Mouse (Mus musculus) gastrocnemius, postnatal 36 days (tissue): Measurements from ENCODE around the gene D8Ertd738e. TPM values are rescaled to one million over a fixed set of nuclear protein-coding genes. Genes with fewer than 3 reads are reported as not detected.

Experiments
- DNase-seq, 2 experiments: peaks; one replicate each; pipeline ENCODE4 v3.0.0; 2022
- intact Hi-C: fragments of 180-260 bp; cut with DNase I; formaldehyde crosslinking; loops from one replicate; pipeline ENCODE4 v1.15.1; 2025
- total RNA-seq, 2 experiments: library from RNA; stranded (reverse); gene quantifications; 2 replicates each; pipeline ENCODE4 v1.2.3; 2021

Gene D8Ertd738e
- total RNA-seq, 2 experiments from 2014 or later, result 166 to 182 TPM

DNA sequence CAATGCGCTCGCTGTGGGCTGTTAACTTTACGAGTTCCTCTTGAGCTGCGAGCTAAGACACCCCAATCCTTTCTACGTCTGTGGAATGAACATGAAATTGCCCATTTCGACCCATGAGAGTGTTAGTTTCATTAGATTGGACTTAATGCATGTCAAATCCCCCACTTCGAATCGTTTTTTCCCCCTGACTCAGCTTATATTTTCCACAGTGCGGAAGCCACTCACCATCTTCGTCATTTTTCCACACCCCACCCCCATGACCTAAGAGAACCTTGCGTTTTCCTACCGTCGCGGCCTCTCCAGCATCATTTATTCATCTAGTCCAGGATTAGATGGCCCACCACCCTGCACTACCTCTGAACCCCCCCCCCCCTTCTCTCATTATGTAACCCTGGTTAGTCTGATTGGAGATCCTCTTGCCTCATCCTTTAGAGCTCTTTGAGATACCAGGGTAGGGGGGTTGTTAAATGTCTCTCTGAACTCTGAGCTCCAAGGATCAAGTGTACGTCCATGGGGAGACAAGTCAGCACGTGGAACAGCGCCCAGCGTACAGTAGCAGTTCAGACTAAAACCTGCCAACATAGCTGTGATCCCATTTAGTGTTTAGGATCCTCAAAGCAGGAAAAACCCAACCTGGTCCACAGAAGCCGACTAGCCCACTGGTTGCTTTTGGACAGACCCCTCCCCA lies 11.8 kb downstream of the D8Ertd738e start:
- DNase-seq, result no peak
- intact Hi-C loops, result no loop called here

DNA sequence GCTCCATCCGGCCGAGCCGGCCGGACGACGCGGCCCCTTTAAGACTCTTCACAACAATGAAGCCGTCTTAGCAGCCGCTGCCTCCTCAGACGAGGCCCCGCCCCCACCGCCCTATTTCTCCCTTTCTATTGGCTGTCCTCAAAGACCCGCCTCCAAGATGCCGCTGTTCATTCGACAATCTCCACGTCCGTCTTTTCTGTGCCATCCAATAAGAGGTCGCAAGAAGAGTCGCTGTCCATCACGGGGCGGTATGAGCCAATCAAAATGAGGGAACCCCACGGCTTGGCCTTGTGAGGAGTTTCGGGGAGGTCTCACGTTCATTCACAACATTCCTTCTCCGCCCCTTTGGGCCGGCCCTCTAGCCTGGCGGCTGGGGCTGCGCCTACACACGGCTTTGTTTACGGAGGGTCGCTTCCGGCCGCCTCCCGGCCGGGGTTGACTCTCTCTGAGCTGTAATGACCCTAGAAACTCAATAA lies 12.5 kb downstream of the D8Ertd738e start, which contains the start of gene Zswim4:
Gene Zswim4 (minus strand): TSS at position 58 of the 476 bp plus-strand sequence.
- intact Hi-C loops, result no loop called here
- peak; percentile 95 to 99 for DNase-seq

DNA sequence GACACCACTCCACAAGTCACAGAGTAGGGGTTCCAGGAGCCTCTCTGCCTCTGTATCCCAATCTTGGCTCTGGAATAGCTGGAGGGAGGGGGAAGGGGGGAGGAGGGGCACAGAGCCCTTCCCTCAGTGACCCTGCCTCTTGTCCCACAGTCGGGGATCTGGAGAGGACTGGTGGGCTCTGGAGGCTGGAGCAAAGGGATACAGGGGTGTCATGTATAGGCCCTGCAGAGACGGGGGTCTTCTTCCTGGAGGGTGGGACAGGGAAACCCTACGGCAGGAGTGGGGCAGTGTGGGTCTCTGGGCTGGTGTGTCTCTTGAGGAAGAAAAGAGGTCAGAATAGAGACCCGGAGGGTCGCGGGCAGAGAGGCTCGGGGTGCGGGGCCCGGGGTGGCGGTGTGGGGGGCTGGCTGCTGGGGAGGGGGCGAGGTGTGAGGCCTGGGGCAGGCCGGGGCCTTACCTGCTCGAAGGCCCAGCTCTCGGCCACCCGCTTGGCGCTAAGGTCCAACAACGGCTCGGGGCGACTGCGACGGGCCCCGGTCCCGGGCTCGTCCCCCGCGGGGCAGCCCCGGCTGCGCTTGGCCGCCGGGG lies 13.0 kb downstream of the D8Ertd738e start:
- intact Hi-C loops, result no loop called here
- DNase-seq, result no peak

DNA sequence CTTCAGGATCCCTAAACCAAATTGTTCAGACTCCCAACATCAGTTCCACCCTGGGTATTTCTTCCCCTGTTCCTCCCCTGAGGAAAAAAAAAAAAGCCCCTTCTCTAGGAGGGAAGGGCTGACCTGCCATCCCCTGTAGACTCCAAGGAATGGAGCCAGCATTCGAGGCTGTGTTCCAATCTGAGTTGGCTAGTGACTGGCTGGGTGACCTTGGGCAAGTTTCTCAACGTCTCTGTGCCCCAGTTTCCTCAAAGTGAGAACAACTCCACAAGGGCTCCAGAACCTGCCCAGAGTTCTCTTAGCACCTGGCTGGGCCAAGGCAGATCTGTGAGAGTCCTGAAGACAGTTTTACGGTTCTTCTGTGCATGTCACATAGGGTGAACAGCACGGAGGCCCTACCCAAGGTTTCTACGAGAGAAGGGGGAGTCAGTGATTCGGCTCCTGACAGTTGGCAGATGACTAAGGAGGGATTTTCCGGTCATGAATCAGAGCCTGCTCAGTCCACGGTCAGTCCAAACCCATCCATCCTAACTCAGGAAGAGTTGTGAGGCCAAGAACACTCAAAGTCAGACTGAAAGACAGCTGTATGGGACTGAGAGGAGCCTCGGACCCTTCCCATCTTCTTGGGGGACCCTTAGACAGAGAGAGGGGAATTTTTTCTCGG lies 13.6 kb downstream of the D8Ertd738e start:
- intact Hi-C loops, result no loop called here
- DNase-seq, result no peak

DNA sequence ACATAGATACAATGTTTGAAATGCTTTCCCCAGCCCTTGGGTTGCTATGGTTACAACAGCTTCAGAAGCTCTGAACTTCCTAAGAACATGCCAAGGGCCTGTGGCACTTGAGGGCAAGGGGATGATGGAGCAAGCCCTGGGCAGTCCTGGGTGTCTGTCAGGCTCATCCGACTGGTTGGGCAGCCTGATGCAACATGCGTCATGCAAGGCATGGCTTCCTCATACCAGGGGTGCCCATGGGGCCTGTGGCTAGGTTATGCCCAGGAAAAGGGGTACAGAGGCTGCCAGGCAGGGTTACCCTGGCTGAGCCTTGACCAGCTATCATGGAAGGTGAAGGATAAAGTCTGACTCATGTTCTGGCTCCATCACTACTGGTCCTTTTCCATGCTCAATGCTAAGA lies 16.5 kb downstream of the D8Ertd738e start:
- intact Hi-C loops, result no loop called here
- no peak for DNase-seq

DNA sequence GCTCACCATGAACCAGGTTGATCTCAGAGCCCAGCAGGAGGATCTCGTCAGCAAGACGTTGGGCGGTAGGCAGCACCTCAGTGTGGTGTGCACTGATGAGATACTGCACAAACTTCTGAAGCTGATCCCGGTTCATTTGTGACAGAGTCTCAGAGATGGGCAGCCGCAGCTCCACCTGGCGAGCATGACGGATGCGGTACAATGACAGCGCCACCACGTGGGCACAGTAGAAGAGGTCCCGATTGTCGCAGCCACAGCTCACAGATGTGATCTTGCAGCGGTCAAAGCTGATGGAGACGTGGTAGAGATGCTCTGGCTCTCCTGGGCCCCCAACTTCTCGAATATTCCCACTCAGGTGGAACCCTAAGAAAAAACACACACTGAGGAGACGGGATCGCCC lies 18.8 kb downstream of the D8Ertd738e start:
- DNase-seq, result no peak
- intact Hi-C loops, result no loop called here

DNA sequence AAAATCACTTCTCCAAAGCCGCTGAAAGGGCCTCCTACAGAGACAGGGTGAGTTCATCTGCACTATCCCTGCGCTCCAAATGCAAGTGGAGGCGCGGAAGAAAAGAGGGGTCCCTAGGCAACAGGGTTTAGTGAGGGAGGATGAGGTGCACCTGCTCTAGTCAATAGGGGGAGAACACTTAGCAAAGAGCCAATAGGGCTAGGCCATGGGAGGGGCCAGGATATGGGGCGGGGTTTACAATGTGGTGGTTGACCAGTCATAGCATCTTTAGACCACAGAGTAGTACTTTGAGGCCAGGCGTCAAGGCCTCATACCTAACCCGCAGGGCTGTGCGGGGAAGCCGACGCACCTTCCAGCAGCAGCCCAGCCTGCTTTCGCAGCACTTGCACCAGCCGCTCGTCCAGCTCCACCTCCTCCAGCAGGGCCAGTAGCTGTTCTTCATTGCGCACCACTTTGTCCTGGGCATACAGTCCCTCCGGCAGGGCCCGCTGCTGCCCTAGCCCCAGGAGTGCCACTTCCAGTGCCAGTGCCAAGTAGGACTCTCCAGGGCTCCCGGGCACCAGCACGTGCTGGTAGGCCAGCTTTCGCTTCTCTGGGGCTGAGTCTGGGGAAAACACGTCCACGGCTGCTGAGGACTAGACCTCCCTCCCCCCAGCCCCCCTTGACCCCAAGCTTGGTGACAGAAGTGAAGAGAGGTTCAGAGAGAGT lies 26.0 kb downstream of the D8Ertd738e start:
- intact Hi-C loops, result no loop called here
- peak in 1 of 2 experiments; percentile 12 for DNase-seq

DNA sequence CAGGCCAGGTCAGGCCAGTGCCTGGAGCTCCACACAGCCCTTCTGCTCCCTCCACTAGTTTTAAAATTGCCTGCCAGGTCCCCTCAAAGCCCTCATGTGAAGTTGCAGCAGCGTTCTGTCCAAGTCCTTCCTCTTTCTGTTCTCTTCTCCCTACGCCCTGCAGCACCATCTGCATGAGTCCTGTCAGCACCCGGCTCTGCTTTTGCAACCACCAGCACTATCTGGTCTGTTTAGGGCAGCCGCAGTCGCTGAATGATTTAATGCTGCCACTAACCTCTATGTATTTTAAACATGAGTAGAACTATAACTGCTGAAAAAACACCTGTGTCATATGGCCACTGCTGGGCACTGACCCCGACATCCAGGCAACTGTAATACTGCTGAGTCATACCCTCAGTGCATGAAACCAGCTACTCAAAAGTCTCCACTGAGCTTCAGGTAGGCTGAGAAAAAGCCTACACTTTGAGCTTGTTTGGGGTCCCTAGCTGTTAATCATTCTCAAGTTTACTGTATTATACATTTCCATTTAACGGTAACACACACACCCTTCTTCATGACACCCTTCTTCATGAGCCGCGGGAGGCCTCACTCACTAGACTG lies 26.9 kb downstream of the D8Ertd738e start:
- intact Hi-C loops, result no loop called here
- DNase-seq, result peak in 1 of 2 experiments; percentile 13

DNA sequence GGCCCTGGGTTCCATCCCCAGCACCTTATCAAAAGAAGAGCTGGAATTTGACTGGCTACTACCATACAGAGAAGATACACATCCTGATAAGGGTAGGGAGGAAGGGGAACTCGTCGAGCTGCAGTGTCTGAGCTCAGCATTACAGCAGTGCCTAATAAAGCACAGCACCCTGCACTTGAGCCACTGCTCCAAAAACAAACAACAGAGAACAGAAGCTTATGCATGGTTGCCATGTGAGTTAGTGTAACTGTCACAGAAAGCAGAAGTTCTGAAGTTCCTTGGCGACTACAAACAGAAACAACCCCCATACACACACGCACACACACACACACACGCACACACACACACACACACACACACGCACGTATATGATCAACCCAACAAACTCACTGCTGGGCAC lies 29.4 kb downstream of the D8Ertd738e start:
- DNase-seq, result no peak
- intact Hi-C loops, result no loop called here

DNA sequence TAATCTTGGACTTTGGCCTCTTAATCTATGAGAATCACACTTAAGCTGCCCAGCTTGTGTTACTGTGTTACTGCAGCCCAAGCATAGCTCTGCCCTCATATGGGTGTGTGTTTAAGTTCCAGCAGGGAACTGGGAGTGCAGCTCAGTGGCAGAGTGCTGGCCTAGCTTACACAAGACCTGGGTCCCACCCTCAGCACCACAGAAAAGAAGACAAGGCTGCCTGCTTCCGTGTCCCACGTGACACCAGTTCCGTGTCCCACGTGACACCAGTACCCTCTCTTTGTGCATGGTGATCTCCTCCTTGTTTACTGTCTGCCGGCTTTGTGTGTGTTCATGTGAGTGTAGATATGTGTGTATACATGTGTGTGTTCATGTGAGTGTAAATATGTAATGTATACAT lies 31.4 kb downstream of the D8Ertd738e start:
- intact Hi-C loops, result no loop called here

DNA sequence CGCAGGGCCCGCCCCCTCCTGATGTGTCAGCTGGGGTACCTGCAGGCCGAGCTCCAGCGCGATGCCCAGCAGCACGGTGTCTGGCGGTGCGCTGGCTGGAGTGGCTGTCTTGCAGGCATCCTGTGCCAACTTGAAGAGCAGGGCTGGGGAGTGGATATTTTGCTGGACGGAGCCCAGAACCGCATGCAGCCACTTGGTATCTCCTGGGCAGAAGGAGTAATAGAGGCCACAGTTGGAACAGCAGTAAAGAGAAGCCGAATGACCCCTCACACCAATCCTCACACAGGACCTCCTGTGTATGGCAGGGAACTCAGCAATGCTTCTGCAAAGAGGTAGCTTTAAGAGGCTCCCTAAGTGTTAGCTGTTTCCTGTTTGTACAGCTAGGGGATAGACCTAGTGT lies 32.3 kb downstream of the D8Ertd738e start:
- DNase-seq, result no peak
- intact Hi-C loops, result no loop called here

More for the DNA sequence above, 31.4 kb downstream of the D8Ertd738e start:
- DNase-seq, result no peak

DNA sequence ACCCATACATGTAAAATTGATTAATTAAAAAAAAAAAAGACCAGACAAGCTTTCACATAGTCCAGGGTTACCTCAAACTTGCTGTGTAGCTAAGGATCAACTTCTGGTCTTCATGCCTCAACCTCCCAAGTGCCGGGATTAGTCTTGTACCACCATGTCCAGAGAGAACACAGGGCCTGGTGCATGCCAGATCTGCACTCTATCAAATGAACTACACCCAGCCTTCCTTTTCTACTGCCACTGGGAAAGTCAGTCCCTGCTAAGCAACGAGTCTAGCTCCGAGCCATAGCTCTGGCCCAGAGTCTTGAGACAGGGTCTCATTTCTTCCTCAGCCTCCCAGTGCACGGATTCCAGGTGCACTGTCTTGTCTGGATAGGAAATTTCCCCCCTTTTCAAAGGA lies 36.2 kb downstream of the D8Ertd738e start:
- no peak for DNase-seq
- intact Hi-C loops, result no loop called here

DNA sequence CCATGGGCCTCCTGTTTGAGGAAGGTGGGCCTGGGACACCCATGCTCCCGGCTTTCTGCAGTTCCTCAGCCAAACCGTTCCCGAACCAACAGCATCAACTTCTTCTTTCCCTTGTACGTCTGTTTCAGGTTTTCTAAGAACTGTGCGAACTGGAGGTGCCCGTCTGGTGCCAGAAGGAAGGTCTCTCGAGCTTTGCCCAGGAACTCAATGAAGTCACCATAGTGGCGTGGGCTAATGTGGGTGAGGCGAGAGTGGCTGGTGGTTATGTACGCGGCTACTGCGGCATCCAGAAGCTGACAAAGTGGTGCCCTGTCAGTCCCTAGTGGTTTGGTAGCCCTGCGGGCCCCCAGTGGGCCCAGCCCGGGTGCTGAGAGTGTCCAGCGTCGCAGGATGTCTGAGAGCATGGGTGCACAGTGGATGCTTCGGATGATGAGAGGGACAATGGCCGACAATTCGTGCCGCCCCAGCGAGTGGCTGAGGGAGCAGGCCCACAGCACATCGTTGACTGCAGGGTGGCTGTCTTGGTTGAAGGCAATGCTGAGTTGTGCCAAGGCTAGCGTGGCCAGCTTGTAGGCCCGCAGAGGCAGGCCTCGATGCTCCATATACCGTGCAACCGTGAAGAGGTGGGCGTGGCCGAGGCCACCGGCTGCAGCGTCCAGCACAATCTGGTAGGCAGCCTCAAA lies 37.5 kb downstream of the D8Ertd738e start:
- intact Hi-C loops, result loop anchor here (2.0 kb wide), 1 partner anchor 173 kb away; no protein-coding TSS in a partner anchor
- no peak for DNase-seq

DNA sequence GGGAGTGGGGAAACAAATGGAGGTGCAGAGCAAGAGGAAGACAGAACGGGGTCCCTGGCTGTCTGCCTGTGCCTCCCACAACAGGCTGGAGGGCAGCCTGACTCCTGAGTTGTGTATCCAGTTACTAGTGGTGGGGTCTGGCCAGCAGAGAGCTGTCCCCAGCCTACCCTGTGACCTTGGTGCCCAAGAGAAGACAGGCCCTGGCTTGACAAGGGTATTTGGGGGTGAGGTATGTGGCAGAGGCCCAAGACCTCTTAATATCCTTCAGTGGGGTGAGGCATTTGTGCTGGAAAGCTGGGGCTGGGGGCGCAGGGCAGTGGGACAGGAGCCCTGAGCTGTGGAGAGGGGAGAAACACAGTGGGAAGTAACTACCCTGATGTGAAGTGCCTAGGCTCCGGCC lies 38.3 kb downstream of the D8Ertd738e start:
- intact Hi-C loops, result loop anchor here (2.0 kb wide), 1 partner anchor 172 kb away; no protein-coding TSS in a partner anchor
- no peak for DNase-seq

DNA sequence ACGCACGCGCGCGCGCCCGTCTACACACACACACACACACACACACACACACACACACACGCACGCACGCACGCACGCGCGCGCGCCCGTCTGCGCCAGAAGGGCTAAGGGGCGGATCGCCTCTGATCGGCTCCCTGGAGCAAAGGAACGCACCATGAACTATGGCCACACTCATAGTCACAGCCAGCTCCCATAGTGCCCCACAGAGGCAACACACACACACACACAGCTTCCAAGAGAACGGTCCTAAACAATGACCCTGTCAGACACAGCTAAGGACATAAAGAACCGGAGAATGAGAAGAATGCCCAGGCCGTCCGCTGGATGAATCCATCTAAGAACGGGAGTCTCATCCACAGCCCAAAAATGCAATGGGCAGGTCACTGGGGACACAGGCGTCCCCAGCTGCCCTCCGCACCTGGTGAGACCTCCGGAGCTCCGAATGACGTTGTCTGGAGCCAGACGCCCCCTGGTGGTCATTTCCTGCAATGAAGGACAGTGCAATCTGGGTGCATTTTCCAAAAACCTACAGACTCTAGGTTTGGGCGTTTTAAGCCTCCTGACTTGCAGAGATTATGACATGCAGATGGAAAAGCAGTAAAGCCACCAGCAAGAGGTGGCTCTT lies 39.2 kb downstream of the D8Ertd738e start:
- intact Hi-C loops, result loop anchor here (1.0 to 2.0 kb wide), 2 partner anchors 23 to 171 kb away; no protein-coding TSS in a partner anchor
- peak; percentile 78 to 80 for DNase-seq

DNA sequence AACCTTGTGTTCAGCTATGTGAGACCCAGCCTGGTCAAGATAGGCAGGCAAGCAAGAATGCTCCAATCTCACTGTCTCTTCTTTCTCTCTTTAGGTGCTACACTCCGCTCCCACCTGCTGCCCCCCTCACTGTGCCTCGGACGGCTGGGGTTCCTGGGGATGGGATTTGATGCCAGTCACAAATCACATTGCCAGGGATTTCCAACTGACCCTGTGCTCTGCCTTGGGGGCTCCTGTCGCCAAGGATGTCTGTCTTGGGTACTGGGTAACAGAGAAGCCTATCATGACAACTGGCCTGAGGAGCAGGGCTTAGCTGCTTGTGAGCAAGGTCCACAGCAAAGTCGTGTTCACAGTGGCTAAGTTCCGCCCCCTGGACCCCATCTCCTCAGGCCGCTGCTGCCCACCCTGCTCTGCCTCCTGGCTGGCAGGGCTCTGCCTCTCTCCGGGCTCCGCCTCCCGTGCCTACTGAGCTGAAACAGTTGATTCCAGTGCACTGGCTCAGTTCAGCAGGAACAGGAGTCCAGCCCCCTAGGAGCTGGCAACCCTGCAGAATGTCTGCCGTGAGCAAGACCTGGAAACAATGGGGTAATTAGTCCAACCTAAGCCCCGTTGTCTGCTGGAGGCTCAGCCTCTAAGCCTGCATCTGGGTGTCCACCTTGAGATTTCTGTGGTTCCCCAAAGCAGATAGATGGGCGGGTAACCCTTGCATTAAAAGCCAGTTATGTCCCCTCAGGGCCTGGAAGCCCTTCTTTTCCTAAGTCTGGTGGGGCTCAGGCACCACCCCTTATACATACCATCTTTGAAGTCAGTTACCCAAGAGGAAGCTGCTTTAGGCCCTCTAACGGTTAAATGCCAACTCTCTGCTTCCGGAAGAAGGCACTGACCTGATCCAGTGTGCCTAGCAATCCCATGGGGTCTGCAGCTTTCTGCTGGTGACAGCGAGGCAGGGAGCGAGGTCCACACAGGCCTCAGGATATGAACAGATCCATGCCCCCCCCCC lies 40.8 kb downstream of the D8Ertd738e start:
- intact Hi-C loops, result no loop called here
- peak in 1 of 2 experiments; percentile 14 for DNase-seq

DNA sequence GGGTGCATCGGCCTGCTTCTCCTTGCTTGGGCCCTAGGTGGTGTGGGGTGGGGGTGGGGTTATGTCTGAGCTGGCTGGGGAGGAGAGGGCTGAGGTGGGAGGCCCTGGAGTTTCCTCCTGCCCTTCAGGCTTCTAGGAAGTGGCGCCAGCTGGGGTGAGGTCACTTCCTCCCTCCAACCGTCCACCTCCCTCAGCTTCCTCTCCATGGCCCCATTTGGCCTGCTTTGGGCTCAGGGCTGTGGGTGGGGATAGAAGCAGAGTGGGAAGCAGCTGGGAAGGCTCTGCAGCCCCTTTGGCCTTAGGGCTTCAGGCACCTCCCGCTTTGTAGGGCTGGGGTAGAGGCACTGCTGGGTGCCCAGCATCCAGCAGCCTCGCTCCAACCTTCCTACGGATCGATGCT lies 41.7 kb downstream of the D8Ertd738e start:
- intact Hi-C loops, result no loop called here
- DNase-seq, result peak; percentile 44 to 57

DNA sequence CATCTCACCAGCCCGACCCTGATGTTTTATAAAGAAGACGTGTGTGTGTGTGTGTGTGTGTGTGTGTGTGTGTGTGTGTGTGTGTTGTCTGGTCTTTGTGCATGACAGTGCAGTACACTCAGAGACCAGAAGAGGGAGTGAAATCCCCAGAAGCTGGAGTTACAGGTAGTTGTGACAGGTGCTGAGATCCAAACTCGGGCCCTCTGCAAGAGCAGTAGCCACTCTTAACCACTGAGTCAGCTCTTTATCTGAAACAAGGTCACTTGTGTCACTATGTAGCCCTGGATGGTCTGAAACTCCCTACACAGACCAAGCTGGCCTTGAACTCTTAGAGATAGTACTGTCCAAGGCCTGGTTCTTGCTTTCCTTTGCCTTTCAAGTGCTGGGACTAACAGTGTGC lies 42.9 kb downstream of the D8Ertd738e start:
- intact Hi-C loops, result no loop called here
- DNase-seq, result no peak
